Mouse (Mus musculus) olfactory bulb, adult 2 months (tissue): ENCODE data around the gene Marcksl1. TPM values are rescaled to one million over a fixed set of nuclear protein-coding genes. Genes with fewer than 3 reads are reported as not detected.

Experiments used
- H3K27ac ChIP-seq: fragments of 200-500 bp; 2 replicates; pipeline ENCODE4 v1.5.1; 2012; ENCODE audit warnings: low read depth, low read length; ENCODE audit not compliant: insufficient read depth
- H3K4me1 ChIP-seq: fragments of 200-500 bp; 2 replicates; pipeline ENCODE4 v1.6.1; 2012; ENCODE audit warnings: low read length; ENCODE audit not compliant: control insufficient read depth, insufficient read depth
- H3K4me3 ChIP-seq: fragments of 200-500 bp; 2 replicates; pipeline ENCODE4 v1.5.1; 2012; ENCODE audit warnings: mild to moderate bottlenecking, low read depth, low read length, moderate library complexity; ENCODE audit not compliant: insufficient read depth
- CTCF ChIP-seq: fragments of 200-500 bp; IDR thresholded peaks from 2 replicates; pipeline ENCODE4 v1.5.1; 2012; ENCODE audit warnings: low read depth, mild to moderate bottlenecking, low read length, moderate library complexity; ENCODE audit not compliant: insufficient read depth
- POLR2A ChIP-seq: fragments of 200-500 bp; IDR thresholded peaks from 2 replicates; pipeline ENCODE4 v1.6.1; 2012; ENCODE audit warnings: mild to moderate bottlenecking, low read depth, low read length, moderate library complexity; ENCODE audit not compliant: insufficient read depth
- WGBS: fragments of 180-500 bp; shearing (Covaris S2); methylation state at CpG from one replicate; pipeline ENCODE4 v1.1.7; 2018; 5-methylcytosine and 5-hydroxymethylcytosine counted together
- polyA plus RNA-seq: library from polyadenylated mRNA; stranded (reverse); fragments of >200 nt; gene quantifications from 2 replicates; pipeline ENCODE4 v1.2.4, GENCODE M21; 2012; ENCODE audit warnings: low replicate concordance; ENCODE audit not compliant: missing spikeins, insufficient read depth, insufficient read length

Marcksl1 gene
- polyA plus RNA-seq, 1 experiment = 192 TPM

DNA sequence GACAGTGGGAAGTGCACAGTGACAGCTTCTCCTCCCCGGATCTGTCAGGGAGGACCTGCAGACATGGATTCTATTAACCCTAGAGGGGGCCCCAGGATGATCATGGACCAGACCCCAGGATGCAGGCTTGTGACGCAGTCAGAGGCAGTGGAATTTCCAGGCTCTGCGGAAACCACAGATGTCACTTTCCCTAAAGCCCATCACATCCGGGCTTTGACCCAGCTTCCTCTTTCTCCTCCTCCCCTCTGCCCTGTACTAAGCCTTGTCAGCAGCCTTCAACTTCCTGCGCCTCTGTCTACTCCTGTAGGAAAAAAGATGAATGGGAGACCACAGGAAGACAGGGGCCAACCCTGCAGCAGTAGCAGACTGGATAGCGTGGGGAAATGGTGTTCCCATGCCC, 16.8 kb upstream of the Marcksl1 start:
- peak overlapping the region; percentile 89 for H3K27ac ChIP-seq
- peak overlapping the region; percentile 8 for H3K4me3 ChIP-seq
- TF ChIP-seq POLR2A (no peak), CTCF (no peak)
- 16% methylated on average over 6 of the region's 6 CpGs for WGBS
- H3K4me1 ChIP-seq = peaks cover 23% of the 10 kb centered on the region

DNA sequence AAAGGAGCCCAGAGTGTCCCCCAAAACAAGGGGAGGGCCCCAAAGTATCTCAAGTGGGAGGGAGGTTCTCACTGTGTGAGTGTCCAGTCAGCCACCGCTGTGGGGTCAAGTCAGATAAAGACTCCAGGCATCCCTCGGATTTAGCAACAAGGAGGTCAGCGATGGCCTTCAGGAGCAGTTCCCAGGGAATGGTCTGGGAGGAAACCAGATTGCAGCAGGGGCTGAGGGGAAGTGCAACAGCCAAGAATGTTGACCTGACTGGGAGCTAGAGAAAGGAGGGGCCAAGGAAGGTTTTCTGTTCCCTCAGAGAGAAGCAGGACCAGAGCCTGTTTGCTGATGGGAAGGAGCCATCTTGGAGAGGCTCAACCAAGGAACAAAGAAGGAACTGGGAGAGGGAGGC, 14.4 kb upstream of the Marcksl1 start:
- Histone ChIP-seq H3K27ac (no peak overlapping the region), H3K4me3 (no peak overlapping the region), H3K4me1 (peaks cover 20% of the 10 kb centered on the region)
- WGBS = 73% methylated on average over 3 of the region's 3 CpGs
- TF ChIP-seq POLR2A = no peak
- TF ChIP-seq CTCF = no peak

DNA sequence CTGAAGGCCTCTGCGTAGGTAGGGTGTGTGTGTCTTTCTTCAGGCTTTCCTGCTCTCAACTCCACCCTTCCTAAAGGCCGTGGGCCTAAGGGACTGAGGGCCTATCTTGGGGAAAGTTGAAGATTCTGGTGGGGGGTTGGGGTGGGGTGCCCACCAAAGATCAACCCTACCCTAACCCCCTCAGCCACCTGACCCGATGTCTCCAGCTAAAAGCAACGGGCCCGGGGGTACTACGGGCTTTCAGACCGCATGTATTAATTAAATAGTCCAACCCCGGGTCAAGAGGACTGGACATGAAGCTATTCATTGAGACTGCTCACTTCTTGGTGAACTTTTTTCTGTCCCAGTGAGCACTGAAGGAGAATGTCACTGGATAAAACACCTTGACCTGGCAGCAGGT, 13.4 kb upstream of the Marcksl1 start:
- Histone ChIP-seq H3K4me1 (peaks cover 20% of the 10 kb centered on the region), H3K4me3 (no peak overlapping the region; the same call in 1 of the 2 replicates), H3K27ac (no peak overlapping the region)
- TF ChIP-seq CTCF (no peak), POLR2A (no peak; the same call in 1 of the 2 replicates)
- 81% methylated on average over 8 of the region's 8 CpGs for WGBS

DNA sequence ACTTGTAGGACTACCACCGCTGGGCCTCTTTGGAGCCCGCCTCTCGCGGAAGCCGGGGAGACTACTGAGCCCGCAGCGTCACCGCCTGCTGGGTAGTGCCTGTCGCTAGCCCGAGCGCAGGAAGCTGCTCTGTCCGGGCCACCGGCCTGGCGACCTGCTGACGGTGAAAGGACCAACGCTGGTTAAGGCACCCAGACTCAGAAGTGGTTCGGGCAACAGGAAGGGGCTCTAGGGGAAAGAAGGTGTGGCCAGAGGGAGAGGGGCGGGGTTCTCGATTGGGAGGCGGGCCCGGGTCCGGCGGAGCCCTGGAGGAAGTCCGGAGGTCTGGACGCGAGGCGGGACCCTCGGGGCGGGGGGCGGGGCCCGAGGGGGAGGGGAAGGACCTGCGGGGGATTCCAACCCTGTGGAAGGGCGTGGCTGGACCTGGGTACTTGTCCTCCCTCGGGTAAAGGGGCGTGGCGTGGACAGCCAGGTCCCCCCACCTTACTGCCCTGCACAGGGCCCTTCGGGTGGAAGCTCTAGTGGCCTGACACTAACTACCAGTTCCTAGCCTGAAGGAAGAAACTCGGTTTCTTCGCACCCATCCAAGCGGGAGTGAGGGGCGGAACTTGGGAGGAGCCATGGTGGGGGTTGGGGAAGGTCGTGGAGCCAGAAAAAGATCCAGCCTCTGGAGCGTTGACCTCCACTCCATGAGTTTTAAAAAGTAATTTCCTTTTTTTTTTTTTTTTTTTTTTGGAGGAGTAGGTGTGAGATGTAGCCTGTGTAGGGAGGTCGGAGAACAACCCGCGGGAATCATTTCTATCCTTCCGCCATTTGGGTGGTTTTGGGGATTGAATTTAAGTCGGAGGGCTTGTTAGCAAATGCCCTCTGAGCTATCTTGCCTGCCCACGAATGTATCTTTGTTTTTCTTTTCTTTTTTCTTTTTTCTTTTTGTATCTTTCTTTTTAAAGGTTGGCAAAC, 12.5 kb upstream of the Marcksl1 start:
- WGBS = 1% methylated on average over 43 of the region's 49 CpGs
- Histone ChIP-seq H3K4me1 (peaks cover 19% of the 10 kb centered on the region), H3K4me3 (peak overlapping the region; percentile 55), H3K27ac (peak overlapping the region; percentile 35)
- TF ChIP-seq POLR2A (no peak; the same call in 1 of the 2 replicates), CTCF (no peak)

DNA sequence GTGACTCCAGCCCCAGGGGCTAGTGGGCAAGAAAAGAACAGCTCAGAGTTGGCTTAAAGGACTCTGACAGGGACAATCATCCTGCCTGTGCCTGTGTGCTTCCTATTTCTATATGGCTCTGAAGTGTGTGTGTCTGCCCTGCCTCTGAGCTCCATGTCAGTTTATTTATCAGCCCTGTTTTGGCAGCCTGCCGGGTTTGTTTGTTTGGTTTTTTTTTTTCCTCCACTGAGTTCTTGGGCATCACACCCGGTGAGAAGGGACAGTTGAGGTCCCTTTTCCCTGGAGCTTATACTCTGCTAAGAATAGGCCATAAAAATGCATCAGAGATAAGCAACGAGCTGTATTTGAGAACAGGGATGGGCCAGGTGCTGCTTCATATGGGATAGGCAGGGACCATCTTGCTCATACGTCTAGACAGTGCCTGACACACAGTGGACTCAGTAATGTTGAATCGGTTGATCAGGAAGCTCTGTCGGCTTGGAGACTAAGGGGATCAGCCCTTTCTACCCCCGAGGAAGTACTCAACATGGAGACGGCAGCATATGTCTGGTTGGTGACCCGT, 11.0 kb upstream of the Marcksl1 start:
- no peak for TF ChIP-seq CTCF
- TF ChIP-seq POLR2A = no peak
- no peak overlapping the region for H3K4me3 ChIP-seq
- 82% methylated on average over 9 of the region's 9 CpGs for WGBS

DNA sequence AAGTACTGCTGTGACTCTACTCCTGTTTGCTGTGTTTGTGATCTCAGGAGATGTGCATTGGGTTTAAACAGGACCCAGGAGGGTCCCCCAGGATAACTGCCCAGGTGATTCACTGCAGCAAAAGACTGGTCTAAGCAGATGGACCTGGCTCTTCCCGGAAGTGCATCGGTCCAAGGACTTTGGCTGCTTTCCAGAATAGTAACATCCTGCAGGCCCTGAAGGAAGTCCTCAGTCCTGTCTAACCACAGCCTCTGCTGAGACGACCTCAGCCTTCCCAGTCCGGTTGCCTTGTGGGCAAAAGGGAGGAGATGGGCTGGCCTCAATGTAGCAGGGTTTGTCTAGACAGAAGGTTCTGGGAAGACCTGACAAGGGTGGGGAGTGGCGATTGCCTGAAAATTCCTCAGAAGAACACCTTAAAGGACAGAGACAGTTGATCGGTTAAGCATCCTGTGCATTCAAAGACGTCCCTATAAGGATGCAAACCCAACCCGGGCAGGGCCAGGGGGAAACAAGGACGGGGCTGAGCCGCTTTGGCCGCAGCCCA, 10.4 kb upstream of the Marcksl1 start:
- no peak for TF ChIP-seq POLR2A
- TF ChIP-seq CTCF = no peak
- H3K4me3 ChIP-seq = no peak overlapping the region
- 85% methylated on average over 11 of the region's 11 CpGs for WGBS
- peaks cover 9% of the 10 kb centered on the region for H3K4me1 ChIP-seq
- no peak overlapping the region for H3K27ac ChIP-seq

More for the DNA sequence above, 11.0 kb upstream of the Marcksl1 start:
- peaks cover 9% of the 10 kb centered on the region for H3K4me1 ChIP-seq
- H3K27ac ChIP-seq = no peak overlapping the region

DNA sequence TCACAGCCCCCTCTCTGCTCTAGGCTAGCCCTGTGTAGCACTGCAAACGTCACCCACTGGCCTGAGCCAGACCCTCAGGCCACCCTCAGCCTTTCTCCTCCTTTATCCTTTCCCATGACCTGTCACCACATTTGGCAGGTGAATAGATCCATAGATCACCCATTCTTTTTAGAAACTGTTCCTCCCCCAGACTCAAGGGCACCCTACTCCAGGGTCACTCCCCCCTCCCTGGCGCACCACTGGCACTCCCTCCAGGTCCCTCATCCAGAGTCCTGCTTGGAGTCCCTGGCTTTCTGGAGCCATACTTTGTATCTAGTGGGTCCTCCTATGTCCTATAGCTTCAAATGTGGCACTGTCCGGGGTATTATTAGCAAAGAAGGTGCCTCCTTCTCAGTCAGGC, 7.9 kb upstream of the Marcksl1 start:
- WGBS = 76% methylated on average over 3 of the region's 3 CpGs
- Histone ChIP-seq H3K27ac (no peak overlapping the region), H3K4me3 (no peak overlapping the region), H3K4me1 (peaks cover 5% of the 10 kb centered on the region)
- TF ChIP-seq CTCF (no peak), POLR2A (no peak)

DNA sequence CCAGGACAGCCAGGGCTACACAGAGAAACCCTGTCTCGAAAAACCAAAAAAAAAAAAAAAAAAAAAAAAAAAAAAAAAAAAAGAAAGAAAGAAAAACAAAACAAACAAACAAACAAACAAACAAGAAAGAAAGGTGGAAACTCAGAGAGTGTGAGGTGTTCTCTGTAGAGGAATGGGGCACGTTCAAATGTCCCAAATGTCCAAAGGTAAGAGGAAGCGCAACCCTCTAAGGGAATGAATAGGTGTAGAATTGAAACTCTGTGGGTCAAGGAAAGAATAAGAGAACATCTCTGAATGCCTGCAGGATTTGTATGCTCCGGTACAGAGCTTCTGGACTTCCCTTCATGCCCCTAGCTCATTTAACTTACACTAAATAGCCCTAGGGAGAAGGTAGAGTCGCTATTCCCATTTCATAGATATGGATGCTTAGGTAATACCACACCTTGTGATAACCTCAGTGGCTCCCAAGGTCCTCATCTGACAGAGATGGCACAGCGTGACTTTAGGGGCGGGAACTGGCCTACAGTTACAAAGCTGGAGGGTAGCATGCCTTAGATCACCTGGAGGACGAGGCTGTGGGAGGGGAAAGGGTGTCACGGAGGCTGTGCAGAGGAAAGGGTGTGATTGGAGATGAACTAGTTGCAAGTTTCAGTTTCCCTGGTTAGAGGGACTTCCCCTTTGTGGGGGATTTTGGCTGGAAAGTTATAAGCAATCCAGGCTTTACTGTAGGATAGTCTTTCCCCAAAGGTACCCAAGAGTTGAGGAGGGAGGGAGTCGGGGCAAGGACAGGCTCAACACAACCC, 5.7 kb upstream of the Marcksl1 start:
- WGBS = 82% methylated on average over 9 of the region's 10 CpGs
- H3K27ac ChIP-seq = no peak overlapping the region

DNA sequence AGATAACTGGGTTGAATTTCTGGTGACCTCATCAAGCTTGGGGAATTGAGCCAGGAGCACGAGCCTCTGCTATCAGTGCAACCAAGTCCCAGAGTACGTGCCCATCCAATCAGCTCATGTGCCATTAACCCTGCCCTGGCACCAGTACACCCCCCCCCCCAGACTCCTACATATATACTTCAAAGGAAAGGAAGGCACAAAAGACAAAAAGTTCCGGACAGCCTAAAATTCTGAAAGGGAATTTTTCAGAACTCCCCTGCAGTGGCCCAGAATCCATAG, 5.2 kb upstream of the Marcksl1 start:
- H3K27ac ChIP-seq = no peak overlapping the region
- no peak for TF ChIP-seq POLR2A
- no peak for TF ChIP-seq CTCF
- H3K4me3 ChIP-seq = no peak overlapping the region
- WGBS = 69% methylated on average over 3 of the region's 3 CpGs
- H3K4me1 ChIP-seq = peaks cover 6% of the 10 kb centered on the region

More for the DNA sequence above, 5.7 kb upstream of the Marcksl1 start:
- Histone ChIP-seq H3K4me3 (no peak overlapping the region), H3K4me1 (peaks cover 3% of the 10 kb centered on the region; the same call in 1 of the 2 replicates)
- no peak for TF ChIP-seq CTCF
- no peak for TF ChIP-seq POLR2A
